Mouse (Mus musculus) G1E (cell line): ENCODE measurements around the gene Adamts4. TPM values are rescaled to one million over a fixed set of nuclear protein-coding genes. Genes with fewer than 3 reads are reported as not detected.

ENCODE experiments used
- ATAC-seq: 2 replicates; pipeline ENCODE4 v1.8.0; 2016; ENCODE audit warnings: mild to moderate bottlenecking; ENCODE audit not compliant: insufficient number of reproducible peaks, poor library complexity, low FRiP score, severe bottlenecking; ENCODE audit errors: extremely low read depth
- DNase-seq: peaks from one replicate; pipeline ENCODE4 v3.0.0; 2012; ENCODE audit warnings: low spot score
- H3K27me3 ChIP-seq: 2 replicates; pipeline ENCODE4 v1.6.1; 2012; ENCODE audit warnings: mild to moderate bottlenecking, low read length, inconsistent platforms; ENCODE audit not compliant: insufficient read depth
- H3K36me3 ChIP-seq: replicated peaks from 2 replicates; pipeline ENCODE3; 2012; ENCODE audit warnings: mild to moderate bottlenecking, inconsistent platforms
- H3K4me1 ChIP-seq: 2 replicates; pipeline ENCODE4 v1.6.1; 2012; ENCODE audit warnings: low read depth, low read length, inconsistent platforms, mixed read lengths; ENCODE audit not compliant: insufficient read depth
- H3K4me3 ChIP-seq: 2 replicates; pipeline ENCODE4 v1.5.1; 2012; ENCODE audit warnings: low read depth, mild to moderate bottlenecking, inconsistent platforms, low read length, moderate library complexity, mixed read lengths
- H3K9me3 ChIP-seq: replicated peaks from 2 replicates; pipeline ENCODE4 v1.6.1; 2012; ENCODE audit warnings: inconsistent platforms
- CTCF ChIP-seq: IDR thresholded peaks from 2 replicates; pipeline ENCODE4 v1.5.1; 2012; ENCODE audit warnings: low read depth, low read length, inconsistent platforms, mixed read lengths
- GATA1 ChIP-seq: IDR thresholded peaks from 2 replicates; pipeline ENCODE4 v1.6.1; 2012; ENCODE audit warnings: borderline replicate concordance, low read length, inconsistent platforms, mixed read lengths
- GATA2 ChIP-seq: IDR thresholded peaks from 2 replicates; pipeline ENCODE4 v1.6.1; 2012; ENCODE audit warnings: low read depth, low read length, inconsistent platforms, borderline replicate concordance
- POLR2AphosphoS5 ChIP-seq: IDR thresholded peaks from 2 replicates; pipeline ENCODE4 v1.6.1; 2012; ENCODE audit warnings: low read depth, low read length, inconsistent platforms; ENCODE audit not compliant: insufficient replicate concordance
- TAL1 ChIP-seq: conservative IDR thresholded peaks from 2 replicates; pipeline ENCODE4 v1.6.1; 2012; ENCODE audit warnings: low read depth, low read length, inconsistent platforms, mixed read lengths
- polyA plus RNA-seq: library from polyadenylated mRNA; stranded (reverse); fragments of >175 nt; gene quantifications from 2 replicates; pipeline ENCODE4 v1.2.3, GENCODE M21; 2012
- total RNA-seq, 2 experiments: library from RNA; stranded (forward) in 1 of 2; stranded (reverse) in 1 of 2; fragments of 200-1000 nt in 1 of 2; fragments of >200 nt in 1 of 2; fragmentation: Nextera tagmentation in 1 of 2; gene quantifications; 2 replicates each; pipeline ENCODE4 v1.2.3; 2014 to 2017

The Adamts4 gene
- total and polyA plus RNA-seq, 3 experiments, result 0.16 to 0.60 (median 0.20) TPM

DNA sequence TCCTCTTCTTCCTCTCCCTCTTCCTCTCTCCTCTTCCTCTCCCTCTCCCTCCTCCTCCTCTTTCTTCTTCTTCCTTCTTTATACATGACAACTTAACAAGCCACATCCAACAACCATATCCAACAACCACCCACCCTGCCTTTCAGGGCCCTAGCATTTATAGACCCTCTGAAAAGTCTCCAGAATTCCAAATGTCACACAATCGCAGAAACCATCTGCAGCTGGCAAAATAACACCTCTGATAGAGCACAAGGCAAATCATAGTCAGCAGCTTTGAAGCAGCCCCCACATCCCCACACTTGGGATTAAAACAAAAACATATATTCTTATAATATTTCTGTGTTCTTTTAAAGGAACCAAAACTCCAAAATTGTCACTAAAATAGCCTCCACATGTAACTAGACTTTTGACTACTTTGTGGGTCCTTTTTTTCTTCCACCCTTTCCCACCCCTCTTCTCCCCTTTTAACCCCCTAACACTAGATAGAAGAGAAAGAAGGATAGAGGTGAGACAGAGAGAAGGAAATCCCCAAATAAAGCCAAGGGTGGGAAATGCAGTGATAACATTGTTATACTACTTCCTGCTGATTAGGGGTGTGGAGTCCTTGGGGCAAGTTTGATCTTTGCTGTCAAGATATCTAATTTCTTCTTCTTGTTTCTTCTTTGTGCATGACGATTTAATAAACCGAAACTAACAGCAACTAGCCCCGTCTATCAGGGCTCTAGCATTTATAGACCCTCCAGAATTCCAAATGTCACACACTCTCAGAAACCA, 15.9 kb downstream of the Adamts4 start:
- no peaks in the 10 kb centered on the region for H3K36me3 ChIP-seq
- DNase-seq (no peak), ATAC-seq (no peak)
- peaks cover 29% of the 10 kb centered on the region for H3K4me1 ChIP-seq
- peaks cover 13% of the 10 kb centered on the region for H3K27me3 ChIP-seq
- no peaks in the 10 kb centered on the region for H3K9me3 ChIP-seq
- H3K4me3 ChIP-seq, result no peak overlapping the region
- no peak for TF ChIP-seq POLR2AphosphoS5
- TF ChIP-seq CTCF, result no peak
- no peak for TF ChIP-seq GATA1
- TF ChIP-seq GATA2, result no peak
- TF ChIP-seq TAL1, result no peak

- Histone ChIP-seq H3K36me3 (peaks cover 19% of the 10 kb centered on the region), H3K4me3 (no peak overlapping the region), H3K27me3 (no peaks in the 10 kb centered on the region; the same call in 1 of the 2 replicates), H3K9me3 (no peaks in the 10 kb centered on the region), H3K4me1 (peaks cover 45% of the 10 kb centered on the region)
- TF ChIP-seq TAL1 (no peak), GATA2 (no peak), GATA1 (no peak)
- ATAC-seq, result no peak
- DNase-seq, result no peak
Measured at GRCm38 (mm10) chr1:171268341-171268740, 18.1 kb downstream of the Adamts4 start.

- no peak for TF ChIP-seq CTCF
- TF ChIP-seq GATA2, result no peak
- TF ChIP-seq TAL1, result no peak
- TF ChIP-seq GATA1, result no peak
- no peak for TF ChIP-seq POLR2AphosphoS5
- H3K36me3 ChIP-seq, result peaks cover 36% of the 10 kb centered on the region
- no peaks in the 10 kb centered on the region for H3K9me3 ChIP-seq
- H3K4me3 ChIP-seq, result peak within 1 kb of the TSS; percentile 97
- no peaks in the 10 kb centered on the region for H3K27me3 ChIP-seq
- ATAC-seq (peak; percentile 87), DNase-seq (peak; percentile 90)
- H3K4me1 ChIP-seq, result peaks cover 60% of the 10 kb centered on the region
Measured at GRCm38 (mm10) chr1:171269848-171270572, 19.8 kb downstream of the Adamts4 start, which contains the start of gene B4galt3. B4galt3 (plus strand) TSS chr1:171270328.

- TF ChIP-seq CTCF, result no peak
- no peak for TF ChIP-seq POLR2AphosphoS5
- TF ChIP-seq GATA1, result no peak
- TF ChIP-seq GATA2, result no peak
- TF ChIP-seq TAL1, result no peak
- Histone ChIP-seq H3K27me3 (no peaks in the 10 kb centered on the region), H3K9me3 (no peaks in the 10 kb centered on the region), H3K36me3 (peaks cover 41% of the 10 kb centered on the region), H3K4me3 (peak overlapping the region; percentile 97), H3K4me1 (peaks cover 63% of the 10 kb centered on the region)
- DNase-seq, result no peak
- ATAC-seq, result no peak; the same call in 1 of the 2 replicates
Measured at GRCm38 (mm10) chr1:171270573-171270900, 20.3 kb downstream of the Adamts4 start.

DNA sequence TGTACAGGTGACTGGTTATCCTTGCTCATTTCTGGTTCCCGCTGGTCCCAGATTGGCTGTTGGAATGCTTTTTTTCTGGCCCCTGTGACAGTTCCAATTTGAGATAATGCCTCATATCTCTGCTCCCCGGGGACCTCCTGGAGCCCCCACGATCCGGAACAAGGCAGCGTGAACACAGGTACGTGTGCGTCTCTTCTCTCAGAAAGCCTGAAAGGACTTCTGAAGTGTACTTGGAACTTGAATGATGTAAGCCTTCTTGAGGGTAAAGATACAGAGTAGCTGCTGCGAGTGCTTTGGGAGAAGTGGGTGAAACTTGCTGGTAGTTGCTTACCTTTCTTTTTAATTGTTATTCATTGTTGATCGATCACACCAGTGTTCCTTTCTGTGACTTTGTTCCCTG, 21.0 kb downstream of the Adamts4 start:
- DNase-seq (no peak), ATAC-seq (no peak)
- Histone ChIP-seq H3K36me3 (peaks cover 47% of the 10 kb centered on the region), H3K27me3 (no peaks in the 10 kb centered on the region), H3K4me1 (peaks cover 69% of the 10 kb centered on the region), H3K9me3 (no peaks in the 10 kb centered on the region), H3K4me3 (peak overlapping the region; percentile 97)
- TF ChIP-seq CTCF, result no peak
- 0 out of 2 replicates have a peak, but pooled peaks have one; percentile 13 for TF ChIP-seq TAL1
- TF ChIP-seq GATA2, result no peak

GRCm38 (mm10) chr1:171271622-171272021, 21.4 kb downstream of the Adamts4 start:
- TF ChIP-seq GATA2, result no peak
- no peak for TF ChIP-seq POLR2AphosphoS5
- TF ChIP-seq CTCF, result no peak
- TF ChIP-seq GATA1, result no peak
- no peak for TF ChIP-seq TAL1
- Histone ChIP-seq H3K4me1 (peaks cover 69% of the 10 kb centered on the region), H3K36me3 (peaks cover 52% of the 10 kb centered on the region)

DNA sequence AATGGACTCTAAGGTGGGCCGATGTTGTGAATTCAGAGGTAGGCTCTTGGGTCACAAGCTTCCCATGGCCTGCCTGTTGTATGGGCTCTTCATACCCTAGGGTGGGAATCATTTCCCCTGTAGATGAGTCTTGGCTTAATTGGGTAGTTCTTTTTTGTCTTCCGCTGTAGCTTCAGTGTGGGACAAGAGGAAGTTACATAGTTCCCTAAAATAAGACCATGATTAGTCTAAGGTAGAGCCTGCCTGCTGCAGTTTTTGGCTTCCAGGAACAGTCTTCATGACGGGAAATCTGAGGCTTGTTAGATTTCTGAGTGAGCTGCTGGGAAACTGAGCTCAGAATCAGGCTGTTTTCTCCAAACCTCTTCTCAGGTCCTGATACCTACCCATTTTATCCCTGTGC, 21.9 kb downstream of the Adamts4 start:
- ATAC-seq (no peak), DNase-seq (no peak)
- Histone ChIP-seq H3K4me3 (peak overlapping the region; percentile 42; the same call in 1 of the 2 replicates), H3K9me3 (no peaks in the 10 kb centered on the region), H3K36me3 (peaks cover 56% of the 10 kb centered on the region), H3K27me3 (no peaks in the 10 kb centered on the region), H3K4me1 (peaks cover 73% of the 10 kb centered on the region)
- TF ChIP-seq POLR2AphosphoS5 (no peak), GATA2 (no peak), GATA1 (no peak), TAL1 (no peak), CTCF (no peak)

More at GRCm38 (mm10) chr1:171271622-171272021, 21.4 kb downstream of the Adamts4 start:
- DNase-seq (no peak), ATAC-seq (no peak)
- Histone ChIP-seq H3K4me3 (peak overlapping the region; percentile 42; the same call in 1 of the 2 replicates), H3K9me3 (no peaks in the 10 kb centered on the region), H3K27me3 (no peaks in the 10 kb centered on the region)
